Mouse (Mus musculus) B cell, adult 2 months (primary cell): ENCODE measurements around the gene Tusc2.
A peak's percentile ranks its signal among the peaks of the same experiment; 100 is the strongest.

Source experiments
- DNase-seq, 2 experiments: peaks; one replicate each; pipeline ENCODE4 v3.0.0; 2022

The Tusc2 gene

GRCm38 (mm10) chr9:107590058-107590772 lies 27.2 kb downstream of the Tusc2 start:
- DNase-seq, result no peak

- DNase-seq, result no peak
Observed at GRCm38 (mm10) chr9:107590773-107591060, 27.7 kb downstream of the Tusc2 start.

GRCm38 (mm10) chr9:107593101-107593976 lies 30.3 kb downstream of the Tusc2 start:
- DNase-seq, result no peak

- no peak for DNase-seq
Observed at GRCm38 (mm10) chr9:107594281-107595062, 31.4 kb downstream of the Tusc2 start.

GRCm38 (mm10) chr9:107596619-107597569 lies 33.8 kb downstream of the Tusc2 start:
- DNase-seq, result no peak

GRCm38 (mm10) chr9:107598385-107598784 lies 35.3 kb downstream of the Tusc2 start:
- no peak for DNase-seq

GRCm38 (mm10) chr9:107599433-107599832 lies 36.4 kb downstream of the Tusc2 start:
- DNase-seq, result no peak

GRCm38 (mm10) chr9:107599842-107600241 lies 36.8 kb downstream of the Tusc2 start:
- no peak for DNase-seq

- DNase-seq, result peak; percentile 27 to 31
Observed at GRCm38 (mm10) chr9:107600745-107601144, 37.7 kb downstream of the Tusc2 start.

GRCm38 (mm10) chr9:107601275-107601674 lies 38.2 kb downstream of the Tusc2 start:
- no peak for DNase-seq

- peak; percentile 95 to 96 for DNase-seq
Observed at GRCm38 (mm10) chr9:107602068-107602648, 39.1 kb downstream of the Tusc2 start.

GRCm38 (mm10) chr9:107603251-107603650 lies 40.2 kb downstream of the Tusc2 start:
- peak; percentile 65 to 74 for DNase-seq

- DNase-seq, result no peak
Observed at GRCm38 (mm10) chr9:107605041-107605661, 42.1 kb downstream of the Tusc2 start.

GRCm38 (mm10) chr9:107606591-107606990 lies 43.5 kb downstream of the Tusc2 start:
- DNase-seq, result no peak

GRCm38 (mm10) chr9:107607036-107607435 lies 44.0 kb downstream of the Tusc2 start:
- no peak for DNase-seq

GRCm38 (mm10) chr9:107607653-107608245 lies 44.7 kb downstream of the Tusc2 start:
- DNase-seq, result no peak

- DNase-seq, result no peak
Observed at GRCm38 (mm10) chr9:107608741-107609432, 45.8 kb downstream of the Tusc2 start, which contains the start of gene Sema3b. Gene Sema3b, minus strand, starts transcription at chr9:107609229.

GRCm38 (mm10) chr9:107609433-107609830 lies 46.4 kb downstream of the Tusc2 start:
- no peak for DNase-seq

- DNase-seq, result no peak
Observed at GRCm38 (mm10) chr9:107611456-107612190, 48.6 kb downstream of the Tusc2 start.
